Mouse (Mus musculus) lung, adult 18-20 months (tissue): ENCODE results near the gene Smg6.

Experiments
- DNase-seq, 2 experiments: peaks; one replicate each; pipeline ENCODE4 v3.0.0; 2022; ENCODE audit warnings: mixed read lengths in 2 of 2

The Smg6 gene

GRCm38 (mm10) chr11:75049807-75050206, 124.2 kb downstream of the Smg6 start:
- DNase-seq = no peak

- DNase-seq = no peak
These were observed 125.6 kb downstream of the Smg6 start for GRCm38 (mm10) chr11:75051239-75051638.

DNA sequence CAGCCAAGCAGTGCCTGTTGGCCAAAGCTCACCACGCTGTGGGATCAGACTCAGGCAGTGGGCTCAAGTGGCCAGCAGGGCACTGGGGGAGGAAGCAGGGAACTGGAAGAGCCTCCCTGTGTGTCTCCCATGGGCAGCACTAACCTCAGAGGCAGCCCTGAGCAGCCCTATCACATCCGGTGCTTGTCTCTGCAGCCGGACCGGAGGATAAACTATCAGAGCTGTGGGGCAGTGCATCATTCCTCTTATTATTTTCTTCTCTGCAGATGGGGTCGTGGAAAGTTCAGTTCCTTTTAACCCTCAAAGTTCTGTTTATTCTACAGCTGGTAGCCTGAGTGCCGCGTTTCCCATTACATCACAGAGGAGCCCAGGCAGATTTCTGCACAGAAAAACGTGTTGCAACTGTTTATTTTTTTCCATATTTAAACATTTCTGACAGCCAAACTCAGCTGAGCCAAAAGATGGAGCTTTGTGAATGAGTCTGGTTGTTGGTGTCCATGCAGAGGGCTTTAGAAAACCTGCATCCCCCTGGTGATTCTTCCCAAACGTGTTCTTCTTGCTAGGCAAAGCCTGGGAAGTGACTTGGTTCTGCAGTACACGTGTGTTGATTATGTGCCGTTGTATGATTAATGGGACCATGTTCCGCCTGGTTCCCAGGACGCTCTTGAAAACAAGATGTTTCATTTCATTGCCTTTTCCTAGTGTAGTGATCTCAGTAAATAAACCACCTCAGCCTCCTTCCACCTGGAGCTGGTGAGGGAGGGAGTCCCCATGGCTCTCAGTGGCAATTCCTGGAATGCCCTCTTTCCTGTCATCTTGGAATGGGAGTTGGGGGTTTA, 126.3 kb downstream of the Smg6 start:
- peak; percentile 56 to 61 for DNase-seq

- DNase-seq = no peak
These were observed 127.4 kb downstream of the Smg6 start for GRCm38 (mm10) chr11:75053020-75053419.

- DNase-seq = no peak
These were observed 128.1 kb downstream of the Smg6 start for GRCm38 (mm10) chr11:75053722-75054121.

DNA sequence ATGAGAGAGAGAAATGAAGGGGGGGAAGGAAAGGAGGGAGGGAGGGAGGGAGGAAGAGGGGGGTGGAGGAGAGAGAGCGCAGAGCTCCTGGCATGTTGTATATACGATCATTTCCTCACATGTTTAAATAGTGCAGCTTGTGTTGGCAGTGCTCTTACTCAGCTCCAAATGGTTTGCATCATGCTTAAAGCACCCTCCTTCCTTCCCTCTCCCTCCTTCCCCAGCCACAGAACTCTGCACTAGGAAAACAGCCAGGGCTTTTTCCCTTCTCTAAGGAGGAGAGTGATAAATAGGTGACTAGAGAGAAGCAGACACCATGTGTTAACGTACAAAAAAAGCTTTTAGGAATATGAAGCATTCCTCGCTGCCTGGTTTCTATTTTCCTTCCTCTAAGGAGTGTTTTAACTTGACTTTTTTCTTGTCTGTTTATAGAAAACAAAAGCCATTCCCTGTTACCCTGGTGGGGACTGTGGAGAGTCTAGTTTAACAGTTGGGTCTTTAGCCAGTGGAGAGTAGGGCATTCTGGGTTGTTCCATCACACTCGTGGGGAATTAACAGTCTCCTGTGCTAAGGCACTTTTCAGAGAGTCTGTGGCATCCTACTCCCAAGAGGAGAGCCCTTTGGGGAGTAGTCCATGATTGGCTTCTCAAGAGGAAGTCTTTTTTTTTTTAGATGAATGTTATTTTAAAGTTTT, 128.7 kb downstream of the Smg6 start:
- DNase-seq = peak; percentile 40 to 55

- no peak for DNase-seq
These were observed 129.2 kb downstream of the Smg6 start for GRCm38 (mm10) chr11:75054878-75055214.

DNA sequence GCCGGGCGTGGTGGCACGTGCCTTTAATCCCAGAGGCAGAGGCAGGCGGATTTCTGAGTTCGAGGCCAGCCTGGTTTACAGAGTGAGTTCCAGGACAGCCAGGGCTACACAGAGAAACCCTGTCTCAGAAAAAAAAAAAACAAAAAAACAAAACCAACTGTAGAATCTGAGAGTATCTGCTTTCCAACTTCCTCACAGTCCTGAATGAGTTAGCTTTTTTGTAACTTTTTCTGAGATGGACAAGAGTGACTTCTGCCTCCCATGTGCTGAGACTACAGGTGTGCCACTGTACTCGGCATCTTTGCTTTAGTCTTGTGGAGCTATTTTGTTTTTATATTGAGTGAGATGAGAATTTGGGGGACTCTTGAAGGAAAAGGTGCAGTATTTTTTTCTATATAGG, 137.0 kb downstream of the Smg6 start:
- DNase-seq = no peak

DNA sequence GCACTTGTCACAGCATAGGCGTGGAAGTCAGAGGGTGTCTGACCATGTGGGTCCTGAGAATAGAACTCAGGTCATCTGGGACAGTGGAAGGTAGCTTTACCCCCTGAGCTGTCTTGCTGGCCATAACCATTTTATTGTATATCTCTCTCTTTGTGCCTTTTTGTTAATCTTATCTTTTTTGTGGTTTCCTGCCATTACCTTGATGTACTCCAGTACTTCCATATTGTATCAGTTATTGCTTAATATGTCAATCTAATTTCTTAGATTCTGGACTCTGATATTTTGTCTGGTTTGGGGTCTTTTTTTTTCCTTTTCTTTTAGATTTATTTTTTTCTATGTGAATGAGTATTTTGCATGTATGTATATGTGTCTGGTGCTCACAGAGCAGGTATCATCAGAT, 138.6 kb downstream of the Smg6 start:
- no peak for DNase-seq

DNA sequence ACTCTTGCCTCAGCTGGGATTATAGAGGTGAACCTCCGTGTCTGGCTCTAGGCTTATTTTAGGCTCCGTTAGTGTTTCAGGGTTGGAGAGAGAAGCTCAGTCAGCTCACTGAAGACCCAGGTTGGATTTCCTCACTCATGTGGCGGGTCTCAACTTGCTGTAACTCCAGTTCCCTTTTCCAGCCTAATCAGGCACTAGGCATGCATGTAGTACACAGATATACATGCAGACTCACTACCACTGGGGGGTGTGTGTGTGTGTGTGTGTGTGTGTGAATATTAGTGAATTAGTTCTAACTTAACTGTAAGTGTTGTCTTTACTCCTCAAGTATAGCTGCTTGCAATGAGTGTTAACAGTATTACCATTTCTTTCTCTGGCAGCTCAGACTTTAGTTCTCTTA, 145.7 kb downstream of the Smg6 start:
- DNase-seq = no peak

DNA sequence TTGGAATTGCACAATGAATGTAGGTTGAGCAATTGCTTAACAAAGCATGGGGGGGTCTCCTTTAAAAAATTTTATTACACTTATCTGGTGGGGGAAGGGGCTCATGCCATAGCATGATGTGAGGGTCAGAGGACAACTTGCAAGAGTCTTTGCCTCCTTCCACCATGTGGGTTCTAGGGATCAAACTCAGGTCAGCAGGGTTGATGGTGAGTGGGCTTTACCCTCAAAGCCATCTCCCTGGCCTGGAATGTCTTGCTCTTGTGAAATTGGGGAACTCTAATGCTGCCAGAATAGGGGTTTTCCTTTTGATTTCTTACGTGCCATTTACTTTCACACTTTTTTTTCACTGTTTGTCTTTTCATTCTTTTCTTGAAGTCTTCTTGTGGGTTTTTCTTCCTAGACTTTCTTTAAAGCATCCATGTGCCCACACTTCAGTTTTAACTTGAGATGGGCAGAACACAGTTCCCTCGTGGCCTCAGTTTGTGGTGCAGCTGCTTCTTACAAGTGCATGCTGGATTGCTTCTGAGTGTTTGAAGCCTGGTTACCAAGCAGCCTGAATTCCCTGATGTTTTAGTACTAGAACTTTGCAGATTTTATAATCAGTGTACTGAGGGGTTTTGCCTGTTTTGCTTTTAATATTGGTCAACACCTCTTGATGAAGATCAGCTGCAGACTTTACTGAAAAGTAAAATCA, 147.5 kb downstream of the Smg6 start:
- no peak for DNase-seq

- no peak for DNase-seq
These were observed 148.1 kb downstream of the Smg6 start for GRCm38 (mm10) chr11:75073696-75074095.

GRCm38 (mm10) chr11:75074543-75074942, 148.9 kb downstream of the Smg6 start:
- DNase-seq = no peak

- DNase-seq = no peak
These were observed 153.0 kb downstream of the Smg6 start for GRCm38 (mm10) chr11:75078616-75079015.

- no peak for DNase-seq
These were observed 157.4 kb downstream of the Smg6 start for GRCm38 (mm10) chr11:75083031-75083430.

DNA sequence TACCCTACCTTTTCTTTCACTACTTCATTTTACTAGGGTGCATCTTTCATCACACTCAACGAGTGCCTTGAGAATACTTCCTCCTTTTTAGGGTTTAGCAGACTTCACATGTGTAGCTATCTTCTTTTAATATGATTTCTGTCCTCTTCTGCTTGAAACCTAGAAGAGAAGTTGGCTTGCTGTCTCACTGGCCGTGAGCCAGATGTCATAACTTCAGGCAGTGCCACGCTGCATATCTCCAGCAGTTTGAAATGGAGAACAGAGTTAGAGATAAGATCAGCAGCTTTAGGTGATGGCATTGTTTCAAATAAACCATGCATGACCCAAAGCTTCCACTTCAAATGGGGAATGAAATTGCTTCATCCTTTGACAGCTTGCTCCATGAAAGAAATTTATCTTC, 166.5 kb downstream of the Smg6 start:
- DNase-seq = peak; percentile 39 to 48

- DNase-seq = peak; percentile 32 to 35
These were observed 167.0 kb downstream of the Smg6 start for GRCm38 (mm10) chr11:75092656-75093055.

- no peak for DNase-seq
These were observed 169.1 kb downstream of the Smg6 start for GRCm38 (mm10) chr11:75094759-75095158.

- DNase-seq = no peak
These were observed 177.2 kb downstream of the Smg6 start for GRCm38 (mm10) chr11:75102763-75103339.

- no peak for DNase-seq
These were observed 181.0 kb downstream of the Smg6 start for GRCm38 (mm10) chr11:75106614-75107013.

DNA sequence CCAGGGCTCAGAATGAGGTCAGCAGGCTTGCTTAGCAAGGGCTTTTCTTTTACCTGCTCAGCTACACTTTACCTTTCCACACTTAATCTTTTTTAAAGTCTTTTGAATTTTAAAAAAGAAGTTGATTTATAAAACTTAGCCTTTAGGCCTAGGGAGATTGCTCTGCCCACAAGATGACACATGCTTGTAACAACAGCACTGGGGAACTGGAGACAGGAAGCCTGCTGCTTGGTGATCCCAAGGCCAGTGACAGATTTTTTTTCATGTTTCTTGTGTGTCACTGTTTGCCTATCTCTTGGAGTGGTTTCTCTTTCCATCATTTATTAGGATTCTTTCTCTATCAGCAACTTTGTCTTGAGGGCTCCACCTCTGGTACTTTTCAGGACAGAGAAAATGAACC, 183.3 kb downstream of the Smg6 start:
- DNase-seq = no peak

- DNase-seq = no peak
These were observed 190.8 kb downstream of the Smg6 start for GRCm38 (mm10) chr11:75116379-75116778.

DNA sequence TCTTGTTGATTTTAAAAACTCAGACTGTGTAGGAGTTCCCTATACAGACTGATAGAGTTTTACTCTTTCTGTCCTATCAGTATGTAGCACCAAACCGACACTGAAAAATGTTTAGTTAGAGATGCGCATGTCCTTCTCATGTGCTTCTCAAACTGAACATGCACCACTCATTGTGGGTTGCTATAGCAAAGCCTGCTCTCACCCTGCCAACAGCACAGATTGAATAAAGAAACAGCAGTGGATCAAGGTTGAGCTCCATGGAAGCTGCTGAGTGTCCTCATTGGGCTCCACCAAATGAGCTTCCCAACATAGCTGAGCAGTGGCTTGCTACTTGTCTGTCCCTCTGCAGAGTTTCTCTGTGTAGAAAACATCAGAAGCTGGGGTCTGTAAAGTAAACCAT, 192.5 kb downstream of the Smg6 start:
- DNase-seq = no peak
